Mouse (Mus musculus) megakaryocyte-erythroid progenitor cell, adult 5-6 weeks (primary cell): ENCODE results near the gene Gm17622. TPM values are rescaled to one million over a fixed set of nuclear protein-coding genes. Genes with fewer than 3 reads are reported as not detected.

ENCODE experiments used
- ATAC-seq: replicated peaks from 2 replicates; pipeline ENCODE4 v1.8.0; 2016; ENCODE audit warnings: mild to moderate bottlenecking, inconsistent platforms; ENCODE audit not compliant: severe bottlenecking, poor library complexity, low FRiP score, low TSS enrichment
- total RNA-seq, 2 experiments: library from RNA; stranded (forward) in 1 of 2; stranded (reverse) in 1 of 2; fragments of 200-1000, 215-1000 nt in 1 of 2; fragments of >200 nt in 1 of 2; fragmentation: Nextera tagmentation in 1 of 2; gene quantifications; 2 replicates each; pipeline ENCODE4 v1.2.3; 2014 to 2017

Gm17622 gene
- total RNA-seq, 2 experiments from 2014 or later = not detected

DNA sequence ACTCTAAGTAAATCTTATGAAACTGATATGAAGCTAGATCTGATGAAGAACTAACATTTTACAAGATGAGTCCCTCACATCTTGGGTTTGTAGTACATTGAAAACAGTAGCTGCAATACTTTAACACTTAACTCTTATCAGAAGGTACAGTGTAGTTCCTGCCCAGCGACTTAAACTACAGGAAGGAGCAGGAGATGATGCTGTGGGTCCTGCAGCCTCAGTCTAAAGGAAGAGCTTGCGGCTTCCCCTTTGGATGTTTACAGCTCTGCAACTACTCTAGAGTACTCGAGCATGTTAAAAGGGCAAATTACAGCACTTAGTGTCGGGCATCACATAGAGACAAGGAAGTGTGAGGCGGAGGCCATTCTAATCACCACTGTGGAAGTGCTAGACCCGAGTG lies 15.8 kb downstream of the Gm17622 start:
- no peak for ATAC-seq

DNA sequence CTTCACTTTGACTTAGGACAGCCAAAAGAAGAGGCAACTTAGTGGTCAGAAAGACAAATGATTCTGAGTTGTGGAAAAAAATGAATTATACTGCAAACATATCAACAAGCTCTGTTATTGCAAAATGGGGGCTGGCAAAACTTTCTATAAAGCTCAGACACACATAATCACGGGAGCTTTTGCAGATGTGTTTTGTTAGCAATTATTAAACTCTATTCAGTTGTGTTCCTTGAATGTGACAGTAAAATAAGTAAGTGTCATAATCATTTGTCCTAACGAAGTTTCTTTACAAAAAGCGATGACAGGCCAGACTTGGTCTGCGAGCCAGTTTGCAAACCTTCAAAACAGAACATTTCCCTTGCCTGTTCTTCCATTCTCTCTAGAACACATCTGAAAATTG lies 17.0 kb downstream of the Gm17622 start:
- no peak for ATAC-seq

DNA sequence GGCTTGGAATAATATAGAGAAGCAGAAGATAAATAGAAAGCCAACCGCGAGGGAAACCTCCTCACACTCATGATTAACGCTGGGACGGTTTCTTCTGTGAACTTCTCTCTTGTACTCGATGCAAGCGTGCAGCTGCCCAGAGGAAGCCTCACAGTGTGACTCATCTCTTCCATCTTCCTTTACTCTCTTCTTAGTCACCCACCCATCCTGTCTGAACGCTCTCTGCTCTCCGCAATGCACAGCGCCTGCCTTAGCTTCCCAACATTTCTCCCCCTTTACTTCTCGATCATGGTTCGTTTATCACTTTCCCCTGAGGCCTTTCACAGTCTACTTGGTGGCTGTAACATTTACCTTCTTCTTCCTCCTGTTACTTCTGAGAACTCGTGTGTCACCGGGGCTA lies 20.1 kb downstream of the Gm17622 start:
- ATAC-seq = 0 out of 2 replicates have a peak, but pooled peaks have one; percentile 24

DNA sequence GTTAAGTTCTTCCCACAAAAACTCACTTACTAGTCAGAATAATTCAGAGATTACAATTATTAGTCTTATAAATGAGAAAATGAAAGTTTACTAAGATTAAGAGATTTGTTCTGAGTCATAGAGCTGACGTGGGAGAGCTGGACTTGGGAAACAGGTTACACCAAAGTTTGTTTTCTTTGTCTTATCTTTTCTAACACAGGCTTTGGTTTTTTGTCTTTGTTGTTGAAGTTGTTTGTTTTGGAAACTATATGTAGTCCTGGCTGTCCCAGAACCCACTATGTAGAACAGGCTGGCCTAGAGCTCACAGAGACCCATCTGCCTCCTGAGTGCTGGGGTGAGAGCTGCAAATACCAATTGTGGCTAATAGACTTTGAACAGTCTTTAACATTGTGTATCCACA lies 20.7 kb downstream of the Gm17622 start:
- ATAC-seq = 0 out of 2 replicates have a peak, but pooled peaks have one; percentile 13

DNA sequence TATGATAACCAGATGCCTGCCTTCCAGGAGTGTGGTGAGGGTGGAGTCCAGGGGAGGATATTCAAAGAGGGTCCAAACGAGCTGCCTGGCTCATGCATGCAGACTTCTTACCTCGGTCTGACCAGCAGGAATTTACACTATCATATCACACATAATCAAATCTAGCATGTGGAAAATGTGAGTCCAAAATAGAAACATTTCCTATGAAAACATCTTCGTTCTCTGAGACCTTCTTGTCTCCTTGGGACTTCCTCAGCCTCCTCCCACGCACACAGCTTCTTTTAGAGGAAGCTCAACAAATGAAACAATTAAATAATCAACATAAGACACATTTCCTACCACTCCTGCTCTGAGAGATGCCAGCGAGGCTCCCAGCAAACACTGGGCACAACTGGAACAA lies 21.4 kb downstream of the Gm17622 start:
- ATAC-seq = no peak; the same call in 1 of the 2 replicates

DNA sequence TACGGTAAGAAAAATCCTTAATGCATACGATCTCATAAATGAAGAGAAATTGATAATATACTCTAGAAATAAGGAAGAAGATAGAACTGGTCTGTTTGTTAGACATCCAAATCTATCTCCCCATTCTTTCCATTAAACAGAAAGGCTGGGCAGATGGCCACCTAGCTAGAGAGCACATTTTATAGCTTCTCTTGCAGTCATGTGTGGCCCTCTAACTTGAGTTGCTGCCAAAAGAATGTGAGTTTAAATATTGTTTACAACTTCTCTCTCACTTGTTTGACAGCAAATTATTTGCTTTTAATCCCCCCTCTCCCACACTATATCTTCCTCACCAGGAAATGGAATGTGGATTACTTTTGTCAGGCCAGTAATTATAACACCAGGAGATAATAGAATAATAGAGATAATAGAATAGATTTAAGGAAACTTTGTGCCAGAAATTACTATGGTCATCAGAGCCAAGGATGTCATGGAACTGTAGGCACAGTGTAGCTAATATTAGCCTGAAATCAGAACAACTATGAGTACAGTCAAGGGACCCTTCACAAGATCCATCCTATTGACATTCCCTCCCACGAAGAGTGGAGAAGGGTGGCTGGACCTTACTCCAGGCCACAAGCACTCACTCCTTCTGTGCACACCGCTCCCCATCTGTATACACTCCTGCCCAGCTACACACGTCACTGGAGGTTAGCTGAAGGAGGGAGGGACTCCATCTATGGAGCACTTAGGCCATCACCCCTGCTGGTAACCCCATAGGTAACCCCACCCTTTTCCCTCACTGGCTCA lies 23.8 kb downstream of the Gm17622 start:
- no peak for ATAC-seq

DNA sequence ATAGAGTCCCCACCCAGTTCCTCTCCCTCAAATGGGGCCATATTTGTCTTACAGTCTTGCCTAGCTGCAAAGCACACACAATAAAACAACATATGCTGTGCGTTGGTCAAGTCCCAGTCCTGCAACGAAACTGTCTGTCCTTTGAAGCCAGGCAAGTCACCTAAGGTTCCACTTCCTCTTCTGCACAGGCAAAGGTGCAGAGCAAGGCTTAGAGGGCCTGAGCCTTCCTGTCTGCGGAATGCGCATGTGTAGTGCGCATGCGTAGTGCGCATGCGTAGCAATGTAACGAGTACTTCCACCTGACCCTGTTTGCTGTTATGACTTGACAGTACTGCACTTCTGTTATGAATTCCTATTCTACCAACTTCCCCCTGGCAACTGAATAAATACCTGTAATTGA lies 25.7 kb downstream of the Gm17622 start:
- ATAC-seq = no peak

DNA sequence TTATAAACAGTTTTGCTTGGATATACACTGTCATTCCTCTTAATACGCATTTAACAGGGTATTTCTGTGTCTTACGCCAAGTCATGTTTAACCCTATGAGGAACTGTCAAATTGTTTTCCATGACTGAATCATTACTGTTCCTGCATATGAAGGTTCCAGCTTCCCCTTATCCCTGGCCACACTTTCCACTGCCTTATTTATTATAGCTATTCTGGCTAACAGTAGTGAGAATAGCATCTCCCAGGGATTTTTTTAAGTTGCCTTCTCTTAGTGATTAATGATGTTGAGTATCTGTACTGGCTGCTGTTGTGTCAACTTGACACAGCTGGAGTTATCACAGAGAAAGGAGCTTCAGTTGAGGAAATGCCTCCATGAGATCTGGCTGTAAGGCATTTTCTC lies 26.8 kb downstream of the Gm17622 start:
- ATAC-seq = no peak

DNA sequence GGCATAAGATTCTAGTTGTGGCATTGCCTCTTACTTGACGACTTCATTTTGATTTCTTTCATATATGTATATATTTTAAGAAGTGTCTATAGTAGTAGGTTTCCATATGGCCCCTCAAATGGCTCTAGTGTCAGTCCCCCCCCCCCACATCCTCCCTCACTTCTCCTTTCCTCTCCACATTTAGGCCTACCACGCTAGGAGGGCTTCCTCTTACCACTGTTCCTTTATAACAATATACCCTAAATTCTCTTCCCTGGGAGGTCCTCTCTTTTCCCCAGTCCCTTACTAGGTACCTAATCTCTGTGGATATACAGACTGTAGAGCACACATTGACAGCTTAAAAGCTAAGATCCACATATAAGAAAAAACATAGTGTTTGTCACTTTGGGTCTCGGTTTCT lies 30.8 kb downstream of the Gm17622 start:
- ATAC-seq = no peak

DNA sequence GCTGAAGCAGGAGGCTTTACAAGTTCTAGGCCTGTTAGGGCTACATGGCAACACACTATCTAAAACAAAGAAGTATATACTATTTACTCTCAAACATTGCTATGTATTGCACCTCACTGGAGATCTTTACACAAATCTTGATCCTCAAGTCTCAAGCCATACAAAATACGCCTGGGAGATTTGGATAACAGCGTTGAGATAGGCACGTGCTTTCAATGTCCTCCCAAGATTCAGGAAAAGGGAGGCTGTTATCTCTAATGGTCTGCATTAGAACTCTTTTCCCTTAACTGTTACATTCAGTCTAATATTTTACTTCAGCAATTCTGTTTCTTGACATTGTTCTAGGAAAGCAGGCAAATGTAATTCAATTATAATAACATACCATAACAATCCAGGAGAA lies 36.5 kb downstream of the Gm17622 start:
- ATAC-seq = peak; percentile 65

DNA sequence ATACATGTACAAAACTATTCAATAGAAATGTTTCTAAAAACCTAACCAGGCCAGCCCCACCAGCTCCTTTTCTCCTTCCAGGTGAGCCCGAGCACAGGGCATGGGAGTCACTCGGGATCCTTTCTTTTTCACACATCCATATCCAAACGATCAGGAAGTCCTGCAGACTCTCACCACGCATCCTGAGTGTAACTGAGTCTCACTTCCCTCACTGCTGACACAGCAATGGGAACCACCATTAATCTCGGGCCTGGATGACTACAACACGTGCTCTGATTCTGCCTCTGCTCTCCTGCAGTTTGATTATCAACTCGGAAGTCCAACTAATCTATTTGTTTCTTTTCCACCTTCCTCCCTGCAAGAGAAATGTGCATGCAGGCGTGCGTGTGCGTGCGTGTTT lies 37.3 kb downstream of the Gm17622 start:
- no peak for ATAC-seq

DNA sequence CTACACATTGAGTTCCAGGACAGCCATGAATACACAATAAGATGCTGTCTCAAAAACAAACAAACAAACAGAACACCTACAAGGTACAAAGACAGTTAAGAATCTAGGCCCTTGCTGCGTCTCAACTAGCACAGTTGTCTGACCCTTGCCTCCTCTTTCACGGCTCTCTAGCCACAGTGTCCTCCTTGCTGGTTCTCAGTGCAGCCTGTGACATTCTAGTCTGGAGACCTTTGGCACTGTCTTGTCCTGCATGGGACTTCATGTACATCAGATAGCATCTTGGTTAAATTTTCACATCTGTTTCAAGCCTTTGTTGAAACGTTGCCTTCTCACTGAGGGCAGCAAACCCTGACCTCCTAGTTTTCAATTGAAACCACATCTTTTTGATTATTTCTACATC lies 38.2 kb downstream of the Gm17622 start:
- no peak for ATAC-seq

DNA sequence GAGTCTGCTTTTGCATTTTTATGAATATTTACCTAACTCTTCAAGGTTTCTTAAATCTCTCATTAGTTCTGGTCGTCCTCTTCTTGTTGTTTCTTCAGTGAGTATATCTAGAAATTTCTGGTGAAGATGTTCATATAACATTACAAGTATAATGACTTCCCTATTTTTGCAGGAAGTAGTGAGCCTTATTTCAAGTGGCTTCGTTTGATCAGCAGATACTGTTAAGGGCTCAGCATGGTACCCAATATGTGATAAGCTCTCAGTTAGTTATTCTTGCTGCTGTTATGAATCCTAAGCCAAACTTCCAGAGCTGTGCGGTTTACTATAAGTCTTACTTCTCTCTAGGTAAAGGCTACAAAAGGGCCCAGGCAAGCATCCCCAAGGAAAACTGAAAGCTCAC lies 39.0 kb downstream of the Gm17622 start:
- no peak for ATAC-seq

DNA sequence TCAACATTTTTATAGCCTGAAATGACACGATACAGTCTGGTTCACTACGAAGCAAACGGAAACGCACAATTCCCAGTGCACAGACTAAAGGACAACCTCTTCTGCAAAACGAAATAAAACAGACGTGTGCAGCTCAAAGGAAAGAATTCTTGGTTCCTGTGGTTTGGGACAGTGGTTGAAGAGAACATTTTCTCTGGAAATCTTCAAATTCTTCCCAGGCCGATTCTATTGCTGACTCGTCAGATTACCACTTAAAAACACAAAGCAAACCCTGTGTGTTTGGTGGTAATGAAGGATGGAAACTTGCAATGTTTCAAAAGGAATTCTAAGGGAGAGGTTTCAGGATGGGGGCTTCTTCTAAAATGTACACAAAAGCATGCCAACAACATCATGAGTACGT lies 39.5 kb downstream of the Gm17622 start:
- ATAC-seq = no peak

DNA sequence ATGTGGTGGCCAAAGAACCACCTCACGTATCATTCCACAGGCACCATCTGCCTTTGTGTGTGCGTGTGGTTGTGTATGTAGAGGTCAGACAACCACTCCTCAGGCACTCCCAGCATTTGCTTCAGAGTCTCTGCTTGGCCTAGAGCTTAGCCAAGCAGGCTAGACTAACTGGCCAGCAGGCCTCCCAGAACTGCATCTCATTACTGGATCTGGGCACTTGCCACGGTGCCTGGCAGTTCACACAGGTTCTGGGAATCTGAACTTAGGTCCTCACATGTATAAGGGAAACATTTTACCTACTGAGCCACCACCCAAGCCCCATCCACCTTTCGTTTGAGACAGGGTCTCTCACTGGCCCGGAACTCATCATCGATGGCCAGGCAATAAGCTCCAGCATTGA lies 41.6 kb downstream of the Gm17622 start:
- no peak for ATAC-seq

DNA sequence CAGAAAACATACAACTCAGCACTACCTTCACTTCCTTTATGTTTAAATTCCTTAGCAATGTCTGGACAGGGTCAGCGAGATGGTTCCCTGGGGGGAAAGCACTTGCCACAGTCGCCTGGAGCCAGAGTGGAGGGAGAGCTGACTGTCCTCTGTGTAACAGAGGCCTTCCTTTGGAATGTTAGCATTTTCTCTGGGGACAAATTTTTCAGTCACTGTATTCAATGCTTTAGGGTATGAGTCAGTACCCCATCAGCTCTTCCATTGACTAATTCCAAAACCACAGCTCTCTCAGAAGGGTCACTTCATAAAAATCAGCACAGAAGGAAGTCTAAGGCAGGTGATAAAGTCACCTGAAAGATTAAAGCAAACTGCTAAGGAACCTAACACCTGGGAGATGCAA lies 43.2 kb downstream of the Gm17622 start:
- ATAC-seq = no peak

DNA sequence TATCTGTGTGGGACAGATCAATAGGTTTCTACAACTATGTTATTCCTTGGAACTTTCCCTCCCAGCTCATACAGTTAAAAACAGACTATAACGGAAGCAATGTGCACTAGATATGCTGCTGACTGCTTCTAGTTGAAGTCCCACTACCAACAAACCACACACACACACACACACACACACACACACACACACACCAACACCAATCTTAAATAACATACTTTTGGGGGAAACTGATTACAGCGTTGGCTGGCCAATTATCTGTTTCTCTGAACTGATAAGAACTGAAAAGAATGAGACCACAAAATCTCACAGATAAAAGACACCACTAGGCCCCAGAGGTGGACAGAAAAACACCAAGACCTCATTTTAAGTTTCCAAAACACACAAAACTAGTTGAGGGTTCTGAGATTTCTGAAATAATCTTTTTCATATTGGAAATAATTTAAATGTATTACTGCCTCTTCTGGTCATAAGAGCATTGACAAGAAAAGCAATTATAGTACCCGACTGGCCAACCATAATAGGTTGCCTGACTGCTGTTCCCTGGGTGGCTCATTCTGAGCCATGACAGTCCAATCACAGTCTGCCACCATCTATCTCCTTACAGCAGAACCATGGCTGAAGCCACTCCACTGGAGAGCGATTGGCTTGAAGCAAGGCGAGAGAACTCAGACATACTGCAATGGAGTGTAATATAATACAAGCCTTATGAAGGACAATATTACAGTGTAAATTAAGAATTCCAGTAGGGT lies 46.5 kb downstream of the Gm17622 start:
- peak; percentile 86 for ATAC-seq

DNA sequence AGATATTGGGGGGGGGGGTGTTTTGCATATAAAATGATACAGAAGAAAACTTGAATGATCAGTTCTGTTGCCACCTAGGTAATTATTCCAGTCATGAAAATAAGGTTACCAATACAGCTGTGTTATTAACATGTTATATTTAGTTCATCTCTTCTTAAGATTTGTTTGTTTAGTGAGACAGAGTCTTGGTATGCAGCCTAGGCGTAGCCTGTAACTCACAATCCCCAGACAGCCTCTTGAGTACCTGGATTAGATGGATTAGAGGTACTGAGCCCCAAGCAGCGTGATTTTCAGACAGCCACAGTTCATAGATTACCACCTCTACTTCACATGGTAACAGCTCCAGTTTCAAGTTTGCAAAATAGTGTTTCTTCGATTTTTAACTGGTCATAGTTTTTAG lies 47.6 kb downstream of the Gm17622 start:
- no peak for ATAC-seq
